Mouse (Mus musculus) intestine, postnatal 0 days (tissue): ENCODE measurements around the gene Cstf3. TPM values are rescaled to one million over a fixed set of nuclear protein-coding genes. Genes with fewer than 3 reads are reported as not detected.
"Not testable (repeated sequence)": the region's sequence is repeated elsewhere in the genome, so short reads cannot be mapped to it uniquely, and the experiment has no call there.

Experiments
- ATAC-seq: fragments of 200-750 bp; cut with Nextera tagmentation; 2 replicates; pipeline ENCODE4 v1.8.0; 2017; ENCODE audit warnings: mild to moderate bottlenecking, moderate TSS enrichment, moderate library complexity
- H3K27ac ChIP-seq: fragments of 300-500 bp; sonication (generic); 2 replicates; pipeline ENCODE4 v1.5.1; 2014; ENCODE audit warnings: mild to moderate bottlenecking, low read depth, low read length, moderate library complexity
- H3K27me3 ChIP-seq: fragments of 300-500 bp; sonication (generic); replicated peaks from 2 replicates; pipeline ENCODE4 v1.6.1; 2014; ENCODE audit warnings: low read length, mixed read lengths; ENCODE audit not compliant: control insufficient read depth, insufficient read depth
- H3K36me3 ChIP-seq: fragments of 300-500 bp; sonication (generic); 2 replicates; pipeline ENCODE4 v1.6.1; 2014; ENCODE audit warnings: mild to moderate bottlenecking, moderate library complexity; ENCODE audit not compliant: control insufficient read depth, insufficient read depth
- H3K4me1 ChIP-seq: fragments of 300-500 bp; sonication (generic); replicated peaks from 2 replicates; pipeline ENCODE4 v1.6.1; 2014; ENCODE audit warnings: antibody characterized with exemption, low read length, mixed read lengths; ENCODE audit not compliant: control insufficient read depth, insufficient read depth
- H3K4me2 ChIP-seq: fragments of 300-500 bp; sonication (generic); replicated peaks from 2 replicates; pipeline ENCODE4 v1.6.1; 2014; ENCODE audit warnings: low read depth, mild to moderate bottlenecking, moderate library complexity
- H3K4me3 ChIP-seq: fragments of 300-500 bp; sonication (generic); 2 replicates; pipeline ENCODE4 v1.5.1; 2014; ENCODE audit warnings: low read depth, low read length
- H3K9ac ChIP-seq: fragments of 300-500 bp; sonication (generic); 2 replicates; pipeline ENCODE4 v1.6.1; 2014; ENCODE audit warnings: mild to moderate bottlenecking, low read depth, low read length
- H3K9me3 ChIP-seq: fragments of 300-500 bp; sonication (generic); 2 replicates; pipeline ENCODE4 v1.6.1; 2016; ENCODE audit warnings: mixed run types; ENCODE audit not compliant: control insufficient read depth
- CTCF ChIP-seq: sonication (generic); IDR thresholded peaks from 2 replicates; pipeline ENCODE4 v1.5.1; 2016; ENCODE audit warnings: low read depth, mild to moderate bottlenecking, control low read depth, antibody characterized with exemption, moderate library complexity
- WGBS: fragments of 180-500 bp; shearing (Covaris S2); extraction: QIAGEN DNeasy Blood & Tissue Kit; methylation state at CpG from one replicate; pipeline ENCODE4 v1.1.7; 2014; 5-methylcytosine and 5-hydroxymethylcytosine counted together
- polyA plus RNA-seq: library from polyadenylated mRNA; unstranded; fragments of >200 nt; fragmentation: Nextera tagmentation; extraction: Ambion mirVana; gene quantifications from 2 replicates; pipeline ENCODE4 v1.2.1, GENCODE M21; 2015

Gene Cstf3
- 20.5 and 26.2 TPM in 2 replicates for polyA plus RNA-seq

DNA sequence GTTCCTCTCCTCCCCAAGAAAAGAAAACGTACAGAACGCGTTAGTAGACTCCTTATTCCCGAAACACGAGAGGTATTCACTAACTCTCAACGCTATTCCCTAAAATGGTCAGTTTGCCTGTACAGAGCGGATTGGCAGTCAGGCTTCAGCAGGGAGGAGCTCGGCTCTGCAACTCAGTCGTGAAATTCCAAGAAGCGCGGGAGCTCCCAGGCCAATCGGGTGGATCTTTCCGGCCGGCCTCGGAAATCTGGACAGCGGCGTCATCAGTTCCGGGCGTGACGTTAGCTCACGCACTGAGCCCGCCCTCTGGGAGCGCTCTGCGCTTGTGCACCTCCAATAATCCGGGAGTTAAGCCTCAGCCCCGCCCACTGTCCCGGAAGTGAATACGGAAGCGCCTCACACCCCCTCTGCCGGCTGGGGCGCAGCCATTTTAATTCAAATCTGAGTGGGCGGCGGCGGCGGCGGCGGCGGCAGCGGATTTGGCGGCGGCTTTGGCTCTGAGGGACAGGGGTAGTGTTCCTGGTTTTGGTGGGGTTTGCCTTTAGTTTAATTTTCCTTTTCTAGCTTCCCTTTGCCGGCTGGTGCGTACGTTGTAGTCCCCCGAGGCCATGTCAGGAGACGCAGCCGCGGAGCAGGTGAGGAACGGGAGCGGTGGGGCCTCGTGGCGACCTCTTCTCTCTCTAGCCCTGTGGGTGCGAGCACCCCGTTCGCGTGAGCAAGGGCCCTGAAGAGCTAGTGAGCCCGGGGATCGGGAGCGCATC is at the start of gene Cstf3:
Gene Cstf3 (plus strand): TSS at position 456 of the 761 bp plus-strand sequence.
- no peaks in the 10 kb centered on the region for H3K27me3 ChIP-seq
- peak; percentile 59 for TF ChIP-seq CTCF
- peak within 1 kb of the TSS; percentile 62 for H3K4me2 ChIP-seq
- WGBS, result under 1% methylated on average over 58 of the region's 59 CpGs
- no peaks in the 10 kb centered on the region for H3K36me3 ChIP-seq
- peak within 1 kb of the TSS; percentile 79 for H3K4me3 ChIP-seq
- no peaks in the 10 kb centered on the region for H3K9me3 ChIP-seq
- no peaks in the 10 kb centered on the region for H3K4me1 ChIP-seq
- peak within 1 kb of the TSS; percentile 79 for H3K9ac ChIP-seq
- H3K27ac ChIP-seq, result peak within 1 kb of the TSS; percentile 71
- peak; percentile 99 for ATAC-seq

DNA sequence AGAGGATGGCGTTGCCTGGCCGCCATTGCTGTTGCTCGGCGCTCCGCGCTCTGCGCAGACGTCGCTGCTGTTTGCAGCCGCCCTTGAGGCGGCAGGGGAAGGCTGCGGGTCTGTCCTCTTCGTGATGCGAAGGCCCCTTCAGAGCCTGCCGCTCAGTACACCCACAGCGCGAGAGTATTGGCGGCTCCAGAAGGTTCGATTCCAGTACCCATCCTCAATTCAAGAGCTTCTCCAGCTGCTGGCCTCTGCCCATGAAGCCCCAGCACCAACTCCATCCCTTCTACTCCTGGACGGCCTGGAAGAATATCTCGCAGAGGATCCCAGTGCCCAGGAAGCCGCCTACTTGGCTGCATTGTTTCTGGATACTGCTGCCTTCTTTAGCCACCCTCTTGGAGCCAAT is 33.6 kb upstream of the Cstf3 start:
- not testable (repeated sequence) for ATAC-seq, H3K27me3 ChIP-seq
- WGBS, result 90% methylated on average over 22 of the region's 22 CpGs

DNA sequence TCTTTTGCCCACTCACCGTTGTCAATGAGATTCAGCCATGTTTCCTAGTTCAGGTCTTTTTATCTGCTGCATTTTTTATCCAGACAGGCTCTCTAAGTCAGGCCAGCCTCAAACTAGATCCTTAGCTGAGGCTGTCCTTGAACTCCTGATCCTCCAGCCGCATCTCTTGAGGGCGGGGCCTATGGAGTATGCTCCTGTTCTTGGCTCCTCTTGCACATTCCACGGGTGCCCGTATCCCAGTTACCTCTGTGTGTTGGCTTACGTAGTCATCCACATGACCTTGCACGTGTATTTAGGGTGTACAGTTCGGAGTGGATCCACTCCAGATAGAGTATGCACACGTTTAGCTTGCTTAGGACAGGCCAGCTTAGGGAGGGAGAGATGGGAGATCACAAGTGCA is 32.6 kb upstream of the Cstf3 start:
- Histone ChIP-seq H3K4me1 (no peaks in the 10 kb centered on the region), H3K27ac (no peak overlapping the region), H3K9me3 (no peaks in the 10 kb centered on the region), H3K4me2 (no peak overlapping the region), H3K27me3 (no peaks in the 10 kb centered on the region), H3K9ac (no peak overlapping the region), H3K4me3 (no peak overlapping the region), H3K36me3 (no peaks in the 10 kb centered on the region)
- 89% methylated on average over 9 of the region's 9 CpGs for WGBS
- ATAC-seq, result no peak
- no peak for TF ChIP-seq CTCF

More for the DNA sequence above, 33.6 kb upstream of the Cstf3 start:
- H3K4me1 ChIP-seq, H3K27ac ChIP-seq, H3K36me3 ChIP-seq, H3K9ac ChIP-seq, H3K4me3 ChIP-seq, H3K4me2 ChIP-seq, H3K9me3 ChIP-seq: not testable (repeated sequence)

DNA sequence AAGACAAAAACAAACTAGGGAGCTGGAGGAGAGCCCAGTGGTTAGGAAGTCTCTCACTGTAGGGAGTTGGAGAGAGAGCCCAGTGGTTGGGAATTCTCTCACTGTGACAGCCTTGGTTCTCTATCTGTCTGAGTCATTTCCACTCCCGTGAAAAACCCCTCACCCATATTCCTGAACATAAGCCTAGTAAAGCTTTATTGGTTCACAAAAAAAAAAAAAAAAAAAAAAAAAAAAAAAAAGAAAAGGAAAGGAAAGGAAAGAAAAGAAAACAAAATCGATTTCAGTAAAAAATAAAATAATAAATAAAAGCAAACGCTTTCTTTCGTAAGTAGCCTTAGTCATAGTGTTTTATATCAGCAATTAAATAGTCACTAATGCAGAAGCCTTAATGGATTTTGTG is 32.0 kb upstream of the Cstf3 start:
- Histone ChIP-seq H3K4me2 (no peak overlapping the region), H3K9me3 (no peaks in the 10 kb centered on the region), H3K36me3 (no peaks in the 10 kb centered on the region), H3K27me3 (no peaks in the 10 kb centered on the region), H3K9ac (no peak overlapping the region), H3K4me3 (no peak overlapping the region), H3K4me1 (no peaks in the 10 kb centered on the region), H3K27ac (no peak overlapping the region)
- 90% methylated on average over 4 of the region's 4 CpGs for WGBS
- ATAC-seq, result no peak
- TF ChIP-seq CTCF, result no peak

DNA sequence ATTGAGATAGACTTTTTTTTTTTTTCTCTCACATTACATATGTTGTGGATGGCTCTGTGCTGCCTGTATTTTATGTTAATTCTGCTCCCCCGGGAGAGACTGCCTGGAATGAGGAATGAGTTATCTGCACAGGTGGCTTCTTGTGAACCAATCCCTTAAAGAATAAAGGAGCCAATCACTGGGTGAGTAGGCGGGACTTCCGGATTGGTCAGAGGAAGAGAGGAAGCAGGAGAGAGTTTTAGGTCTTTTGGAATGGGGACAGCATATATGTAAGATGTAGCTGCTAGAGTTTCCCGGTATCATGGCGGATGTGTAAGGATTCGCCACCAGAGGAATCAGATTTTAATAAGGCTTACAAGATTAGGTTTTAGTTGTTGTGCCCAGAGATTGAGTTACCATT is 31.4 kb upstream of the Cstf3 start:
- Histone ChIP-seq H3K4me1 (no peaks in the 10 kb centered on the region), H3K9me3 (no peaks in the 10 kb centered on the region), H3K9ac (no peak overlapping the region), H3K36me3 (no peaks in the 10 kb centered on the region), H3K27ac (no peak overlapping the region), H3K27me3 (no peaks in the 10 kb centered on the region), H3K4me3 (no peak overlapping the region), H3K4me2 (no peak overlapping the region)
- 73% methylated on average over 6 of the region's 6 CpGs for WGBS
- TF ChIP-seq CTCF, result no peak
- ATAC-seq, result no peak

DNA sequence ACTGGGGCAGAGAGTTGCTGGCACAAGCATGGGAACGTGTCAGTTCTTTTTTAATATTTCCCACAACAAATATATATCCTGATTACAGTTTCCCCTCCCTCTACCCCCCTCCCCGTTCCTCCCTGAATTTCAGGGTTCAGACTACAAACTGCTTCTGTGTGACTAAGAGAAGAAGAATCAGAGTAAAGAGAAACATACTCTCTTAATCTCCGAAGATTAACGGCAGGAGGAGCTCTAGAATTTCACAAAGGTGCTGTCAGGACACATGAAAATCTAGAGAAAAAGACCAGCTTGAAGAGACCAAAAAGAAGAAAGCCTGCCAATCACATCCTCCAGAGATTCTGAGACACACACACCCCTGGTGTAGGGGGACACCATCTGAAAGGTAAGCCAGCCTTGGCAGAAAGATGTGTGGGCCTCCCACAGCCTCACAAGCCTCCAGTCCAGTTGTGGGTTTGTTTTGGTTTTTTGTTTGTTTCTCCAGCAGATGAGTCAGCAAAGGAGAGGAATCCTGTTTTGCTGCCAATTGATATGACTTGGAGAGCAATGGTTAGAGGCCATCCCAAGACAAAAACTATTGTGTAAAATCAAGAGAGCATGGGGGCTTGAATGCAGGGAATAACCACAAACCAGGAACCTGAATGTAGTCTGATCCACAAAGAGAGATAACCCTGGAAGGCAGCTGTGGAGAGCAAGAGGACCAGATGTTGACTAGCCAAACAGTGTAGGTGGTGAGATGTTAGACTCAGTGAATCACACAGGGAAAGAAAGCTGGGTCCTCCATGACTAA is 30.5 kb upstream of the Cstf3 start:
- Histone ChIP-seq H3K4me2 (no peak overlapping the region), H3K27ac (no peak overlapping the region), H3K9ac (no peak overlapping the region), H3K4me3 (no peak overlapping the region), H3K27me3 (no peaks in the 10 kb centered on the region), H3K4me1 (no peaks in the 10 kb centered on the region), H3K9me3 (no peaks in the 10 kb centered on the region), H3K36me3 (no peaks in the 10 kb centered on the region)
- no peak for ATAC-seq
- TF ChIP-seq CTCF, result no peak
- 81% methylated on average over 4 of the region's 4 CpGs for WGBS
